Mouse (Mus musculus) spleen, embryonic (tissue): ENCODE data around the gene Irf9.

ENCODE experiments used
- CTCF ChIA-PET: fragments of 350-600 bp; sonication (Branson Sonifier 250); formaldehyde crosslinking; loops from one replicate; lab custom pipeline; 2022; lab: Charles Lee

Irf9 gene

GRCm38 (mm10) chr14:55579511-55580496, 23.6 kb upstream of the Irf9 start:
- CTCF ChIA-PET, result interaction anchor here (0.6 kb wide), 1 partner anchor 52 kb away, joined by 4 read pairs; no protein-coding TSS in a partner anchor

GRCm38 (mm10) chr14:55580731-55581130, 22.6 kb upstream of the Irf9 start:
- CTCF ChIA-PET, result interaction anchor here (0.6 kb wide), 1 partner anchor 53 kb away, joined by 4 read pairs; no protein-coding TSS in a partner anchor

- CTCF ChIA-PET, result no interaction called here
Observed at GRCm38 (mm10) chr14:55581981-55582681, 21.2 kb upstream of the Irf9 start.

- CTCF ChIA-PET, result interaction anchor here (1.0 kb wide), 1 partner anchor 24 kb away, joined by 3 read pairs; no protein-coding TSS in a partner anchor
Observed at GRCm38 (mm10) chr14:55584303-55584701, 19.1 kb upstream of the Irf9 start.

GRCm38 (mm10) chr14:55584702-55585565, 18.4 kb upstream of the Irf9 start, which contains the start of gene Emc9:
TSS of gene Emc9 (minus strand) at chr14:55585302.
- CTCF ChIA-PET, result interaction anchor here (0.5 to 1.0 kb wide), 2 partner anchors 24 to 94 kb away, joined by 3 to 7 read pairs; partner anchors contain the start of gene Carmil3

- CTCF ChIA-PET, result interaction anchor here (0.5 to 1.0 kb wide), 2 partner anchors 25 to 95 kb away, joined by 3 to 7 read pairs; partner anchors contain the start of gene Carmil3
Observed at GRCm38 (mm10) chr14:55585566-55585960, 17.8 kb upstream of the Irf9 start.

- CTCF ChIA-PET, result interaction anchor here (0.7 kb wide), 1 partner anchor 58 kb away, joined by 5 read pairs; no protein-coding TSS in a partner anchor
Observed at GRCm38 (mm10) chr14:55586149-55586548, 17.2 kb upstream of the Irf9 start.

GRCm38 (mm10) chr14:55589271-55589670, 14.1 kb upstream of the Irf9 start:
- CTCF ChIA-PET, result no interaction called here

GRCm38 (mm10) chr14:55589771-55590448, 13.5 kb upstream of the Irf9 start:
- CTCF ChIA-PET, result interaction anchor here (0.5 to 0.9 kb wide), 3 partner anchors 12 to 578 kb away, joined by 3 to 6 read pairs (median 3); partner anchors contain the start of genes Nedd8 and Psme1

GRCm38 (mm10) chr14:55590748-55591330, 12.5 kb upstream of the Irf9 start, which contains the start of gene Psme2:
TSS of gene Psme2 (minus strand) at chr14:55591113.
- CTCF ChIA-PET, result interaction anchor here (0.5 kb wide), 1 partner anchor 579 kb away, joined by 3 read pairs; no protein-coding TSS in a partner anchor

- CTCF ChIA-PET, result no interaction called here
Observed at GRCm38 (mm10) chr14:55591331-55591891, 12.0 kb upstream of the Irf9 start, which contains the start of gene Rnf31. TSS of gene Rnf31 (plus strand) at chr14:55591708.

- CTCF ChIA-PET, result no interaction called here
Observed at GRCm38 (mm10) chr14:55592226-55592625, 11.1 kb upstream of the Irf9 start.

- CTCF ChIA-PET, result no interaction called here
Observed at GRCm38 (mm10) chr14:55596036-55596690, 7.2 kb upstream of the Irf9 start.

- CTCF ChIA-PET, result no interaction called here
Observed at GRCm38 (mm10) chr14:55598521-55599390, 4.6 kb upstream of the Irf9 start.

GRCm38 (mm10) chr14:55603633-55604576, 534 bp downstream of the Irf9 start:
- CTCF ChIA-PET, result interaction anchor here (0.8 kb wide), 1 partner anchor 418 kb away, joined by 3 read pairs; no protein-coding TSS in a partner anchor

- CTCF ChIA-PET, result interaction anchor here (0.8 kb wide), 1 partner anchor 419 kb away, joined by 3 read pairs; no protein-coding TSS in a partner anchor
Observed at GRCm38 (mm10) chr14:55604823-55605222, 1.5 kb downstream of the Irf9 start.
